Mouse (Mus musculus) hindbrain, embryonic 14.5 days (tissue): ENCODE results near the gene Lrrc29. TPM values are rescaled to one million over a fixed set of nuclear protein-coding genes. Genes with fewer than 3 reads are reported as not detected.

Source experiments
- ATAC-seq: fragments of 200-750 bp; cut with Nextera tagmentation; 2 replicates; pipeline ENCODE4 v1.8.0; 2017; ENCODE audit warnings: moderate number of reproducible peaks, mild to moderate bottlenecking, moderate TSS enrichment, moderate library complexity; ENCODE audit not compliant: low FRiP score
- DNase-seq: peaks from one replicate; pipeline ENCODE4 v3.0.0-alpha.2; 2015; ENCODE audit warnings: low spot score
- H3K27ac ChIP-seq: fragments of 300-500 bp; sonication (generic); 2 replicates; pipeline ENCODE4 v1.5.1; 2014; ENCODE audit warnings: mild to moderate bottlenecking, moderate library complexity
- H3K27me3 ChIP-seq: fragments of 300-500 bp; sonication (generic); 2 replicates; pipeline ENCODE4 v1.6.1; 2014; ENCODE audit warnings: mild to moderate bottlenecking, low read length, mixed read lengths; ENCODE audit not compliant: control insufficient read depth, insufficient read depth
- H3K36me3 ChIP-seq: fragments of 300-500 bp; sonication (generic); replicated peaks from 2 replicates; pipeline ENCODE4 v1.6.1; 2014; ENCODE audit not compliant: control insufficient read depth, insufficient read depth
- H3K4me1 ChIP-seq: fragments of 300-500 bp; sonication (generic); replicated peaks from 2 replicates; pipeline ENCODE4 v1.6.1; 2014; ENCODE audit warnings: antibody characterized with exemption, low read length, mixed read lengths; ENCODE audit not compliant: control insufficient read depth, insufficient read depth
- H3K4me2 ChIP-seq: fragments of 300-500 bp; sonication (generic); replicated peaks from 2 replicates; pipeline ENCODE4 v1.6.1; 2014; ENCODE audit warnings: mild to moderate bottlenecking, moderate library complexity
- H3K4me3 ChIP-seq: fragments of 300-500 bp; sonication (generic); replicated peaks from 2 replicates; pipeline ENCODE4 v1.5.1; 2014; ENCODE audit warnings: mild to moderate bottlenecking, low read length
- H3K9ac ChIP-seq: fragments of 300-500 bp; sonication (generic); 2 replicates; pipeline ENCODE4 v1.6.1; 2014
- H3K9me3 ChIP-seq: fragments of 300-500 bp; sonication (generic); 2 replicates; pipeline ENCODE4 v1.6.1; 2016; ENCODE audit warnings: low read length; ENCODE audit not compliant: control insufficient read depth
- WGBS: fragments of 180-500 bp; shearing (Covaris S2); extraction: QIAGEN DNeasy Blood & Tissue Kit; methylation state at CpG from one replicate; pipeline ENCODE4 v1.1.7; 2014; 5-methylcytosine and 5-hydroxymethylcytosine counted together
- polyA plus RNA-seq: library from polyadenylated mRNA; unstranded; fragments of >200 nt; fragmentation: Nextera tagmentation; extraction: Ambion mirVana; gene quantifications from 2 replicates; pipeline ENCODE4 v1.2.1, GENCODE M21; 2014

The Lrrc29 gene
- polyA plus RNA-seq, 1 experiment from 2014 or later = 0.92 TPM

DNA sequence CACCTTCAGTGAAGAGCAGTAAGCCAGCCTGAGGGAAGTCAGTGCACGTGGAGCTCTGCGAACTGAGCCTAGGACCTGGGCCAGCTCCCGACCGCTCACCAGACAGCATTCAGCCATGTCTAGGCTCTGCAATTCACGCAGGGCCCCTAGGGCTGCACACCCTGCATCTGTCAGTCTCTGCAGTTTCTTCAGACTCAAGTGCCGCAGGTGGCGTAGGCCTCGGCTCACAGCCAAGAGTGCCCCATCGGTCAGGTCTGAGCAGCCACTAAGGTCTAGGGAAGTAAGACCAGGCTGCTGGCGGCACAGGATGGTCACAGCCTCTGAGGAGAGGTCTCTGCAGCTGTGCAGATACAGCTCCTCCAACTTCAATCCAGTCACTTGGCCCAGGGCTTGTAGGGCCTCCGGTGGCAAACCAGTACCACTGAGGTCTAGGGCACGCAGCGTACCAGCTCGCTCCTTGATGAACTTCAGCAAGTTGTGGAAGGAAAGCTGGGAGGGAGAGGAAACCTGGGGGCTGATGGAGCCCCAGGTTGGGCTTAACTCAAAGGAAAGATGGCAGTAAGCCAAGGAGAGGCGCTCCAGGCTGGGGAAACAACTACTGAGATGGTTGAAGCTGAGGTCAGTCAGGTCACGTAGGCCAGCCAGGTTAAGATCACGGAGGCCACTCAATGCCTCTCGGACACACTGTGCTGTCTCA lies 10.9 kb downstream of the Lrrc29 start:
- Histone ChIP-seq H3K4me3 (no peak overlapping the region), H3K9me3 (no peaks in the 10 kb centered on the region), H3K27me3 (no peaks in the 10 kb centered on the region), H3K4me1 (no peaks in the 10 kb centered on the region), H3K36me3 (peaks cover 95% of the 10 kb centered on the region), H3K27ac (no peak overlapping the region), H3K9ac (no peak overlapping the region), H3K4me2 (no peak overlapping the region)
- 92% methylated on average over 18 of the region's 18 CpGs for WGBS
- ATAC-seq = 0 out of 2 replicates have a peak, but pooled peaks have one; percentile 13
- DNase-seq = no peak

DNA sequence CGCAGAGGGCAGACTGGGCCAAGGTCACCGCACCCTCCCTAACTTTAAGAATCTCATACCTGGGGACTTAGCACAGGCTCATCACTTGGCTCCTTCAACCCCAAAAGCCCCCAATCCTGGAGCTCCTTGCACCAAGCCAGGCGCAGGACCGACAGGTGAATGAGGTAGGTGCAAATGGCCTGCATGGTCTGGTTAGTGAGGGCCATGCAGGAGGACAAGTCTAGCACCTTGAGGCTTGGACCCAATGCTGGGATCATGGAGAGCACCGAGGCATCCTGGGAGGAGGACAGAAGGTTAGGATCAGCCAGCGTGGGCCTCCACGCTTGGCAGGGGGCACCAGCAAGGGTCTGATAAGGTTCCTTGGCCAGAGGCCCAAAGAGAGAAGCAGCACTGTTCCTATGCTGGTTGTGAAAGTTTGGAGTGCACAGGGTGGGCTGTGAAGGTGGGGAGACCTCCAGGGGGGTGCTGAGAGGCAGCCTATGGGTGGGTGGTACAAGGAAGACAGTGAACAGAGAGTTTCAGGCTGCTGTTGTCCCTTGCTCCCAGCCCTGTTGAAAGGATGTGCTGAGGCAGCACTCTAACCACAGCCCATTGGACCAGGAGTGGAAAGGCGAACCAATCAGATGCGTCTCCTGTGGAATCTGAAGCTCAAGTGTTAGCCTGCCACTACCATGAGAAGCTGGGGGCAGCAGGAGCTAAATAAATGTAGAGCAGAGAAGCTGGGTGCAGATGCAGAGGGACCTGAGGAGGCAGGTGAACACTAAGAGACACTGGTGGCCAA lies 12.3 kb downstream of the Lrrc29 start:
- no peak for ATAC-seq
- H3K4me2 ChIP-seq = no peak overlapping the region
- no peak for DNase-seq
- WGBS = 87% methylated on average over 9 of the region's 9 CpGs
- H3K4me3 ChIP-seq = no peak overlapping the region
- no peaks in the 10 kb centered on the region for H3K27me3 ChIP-seq
- H3K27ac ChIP-seq = no peak overlapping the region
- no peaks in the 10 kb centered on the region for H3K4me1 ChIP-seq
- H3K36me3 ChIP-seq = peaks cover 96% of the 10 kb centered on the region
- H3K9me3 ChIP-seq = no peaks in the 10 kb centered on the region
- H3K9ac ChIP-seq = no peak overlapping the region

GRCm38 (mm10) chr8:105312891-105313481 lies 13.1 kb downstream of the Lrrc29 start:
- Histone ChIP-seq H3K36me3 (peaks cover 96% of the 10 kb centered on the region), H3K4me3 (no peak overlapping the region), H3K4me1 (no peaks in the 10 kb centered on the region), H3K27me3 (no peaks in the 10 kb centered on the region), H3K4me2 (no peak overlapping the region), H3K27ac (no peak overlapping the region), H3K9me3 (no peaks in the 10 kb centered on the region), H3K9ac (no peak overlapping the region)
- DNase-seq (no peak), ATAC-seq (no peak)
- WGBS = 92% methylated on average over 8 of the region's 8 CpGs

- DNase-seq (no peak), ATAC-seq (no peak)
- H3K9ac ChIP-seq = no peak overlapping the region
- no peak overlapping the region for H3K4me3 ChIP-seq
- H3K36me3 ChIP-seq = peaks cover 97% of the 10 kb centered on the region
- H3K4me1 ChIP-seq = no peaks in the 10 kb centered on the region
- no peaks in the 10 kb centered on the region for H3K9me3 ChIP-seq
- no peaks in the 10 kb centered on the region for H3K27me3 ChIP-seq
- no peak overlapping the region for H3K27ac ChIP-seq
- WGBS = 83% methylated on average over 1 of the region's 1 CpGs
- H3K4me2 ChIP-seq = no peak overlapping the region
These were observed 14.4 kb downstream of the Lrrc29 start for GRCm38 (mm10) chr8:105311718-105312117.

- Histone ChIP-seq H3K27ac (no peak overlapping the region), H3K9me3 (no peaks in the 10 kb centered on the region), H3K4me2 (no peak overlapping the region), H3K4me3 (no peak overlapping the region), H3K4me1 (peaks cover 10% of the 10 kb centered on the region), H3K9ac (no peak overlapping the region), H3K36me3 (peaks cover 84% of the 10 kb centered on the region), H3K27me3 (no peaks in the 10 kb centered on the region)
- ATAC-seq (no peak), DNase-seq (no peak)
- 86% methylated on average over 8 of the region's 8 CpGs for WGBS
These were observed 16.0 kb downstream of the Lrrc29 start for GRCm38 (mm10) chr8:105310118-105310517.

GRCm38 (mm10) chr8:105309142-105309847 lies 16.8 kb downstream of the Lrrc29 start:
- WGBS = 79% methylated on average over 15 of the region's 15 CpGs
- H3K36me3 ChIP-seq = peaks cover 84% of the 10 kb centered on the region
- H3K4me3 ChIP-seq = no peak overlapping the region

GRCm38 (mm10) chr8:105308428-105308827 lies 17.6 kb downstream of the Lrrc29 start:
- ATAC-seq = no peak
- no peaks in the 10 kb centered on the region for H3K27me3 ChIP-seq
- no peak for DNase-seq
- H3K4me1 ChIP-seq = peaks cover 10% of the 10 kb centered on the region
- H3K9ac ChIP-seq = no peak overlapping the region
- H3K4me3 ChIP-seq = no peak overlapping the region
- 93% methylated on average over 10 of the region's 10 CpGs for whole genome bisulfite sequencing
- H3K4me2 ChIP-seq = no peak overlapping the region
- H3K9me3 ChIP-seq = no peaks in the 10 kb centered on the region
- H3K27ac ChIP-seq = no peak overlapping the region
- peaks cover 84% of the 10 kb centered on the region for H3K36me3 ChIP-seq

More at GRCm38 (mm10) chr8:105309142-105309847, 16.8 kb downstream of the Lrrc29 start:
- ATAC-seq (no peak), DNase-seq (no peak)
- Histone ChIP-seq H3K4me2 (no peak overlapping the region), H3K9me3 (no peaks in the 10 kb centered on the region), H3K27me3 (no peaks in the 10 kb centered on the region), H3K4me1 (peaks cover 10% of the 10 kb centered on the region), H3K9ac (no peak overlapping the region), H3K27ac (no peak overlapping the region)

DNA sequence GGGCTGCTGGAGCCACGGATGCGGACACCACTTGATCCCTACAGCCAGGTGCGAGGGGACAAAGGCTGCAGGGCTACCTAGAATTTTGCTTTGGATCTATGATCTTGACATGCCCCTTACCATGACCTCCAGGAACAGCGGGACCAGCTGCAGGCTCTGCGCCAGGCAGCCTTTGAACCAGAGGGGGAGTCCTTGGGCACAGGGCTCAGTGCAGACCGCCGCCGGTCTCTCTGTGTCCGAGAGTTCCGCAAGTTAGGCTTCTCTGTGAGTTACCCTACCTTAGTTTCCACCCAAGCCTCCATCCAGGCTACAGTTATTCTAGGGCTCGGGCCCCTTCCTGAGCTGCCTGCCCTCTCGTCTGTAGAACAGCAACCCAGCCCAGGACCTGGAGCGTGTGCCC lies 18.4 kb downstream of the Lrrc29 start:
- H3K4me3 ChIP-seq = no peak overlapping the region
- H3K4me1 ChIP-seq = peaks cover 10% of the 10 kb centered on the region
- no peak overlapping the region for H3K4me2 ChIP-seq
- 96% methylated on average over 13 of the region's 13 CpGs for WGBS
- no peak overlapping the region for H3K9ac ChIP-seq
- H3K36me3 ChIP-seq = peaks cover 84% of the 10 kb centered on the region
- H3K27ac ChIP-seq = no peak overlapping the region
- H3K27me3 ChIP-seq = no peaks in the 10 kb centered on the region
- DNase-seq (no peak), ATAC-seq (no peak)
- no peaks in the 10 kb centered on the region for H3K9me3 ChIP-seq
